Mouse (Mus musculus) v-Abl transformed pro-B cells (cell line): ENCODE measurements around the gene Ptf1a.

Source experiments
- in situ Hi-C, 2 experiments: fragments of 400-800 bp; cut with MboI; formaldehyde crosslinking; loops; one replicate each; pipeline ENCODE4 v1.15.1; 2025; ENCODE audit not compliant: unreplicated experiment in 2 of 2

Ptf1a gene

GRCm38 (mm10) chr2:19449308-19449707 lies 3.8 kb downstream of the Ptf1a start:
- in situ Hi-C loops, result no loop called here

- in situ Hi-C loops, result no loop called here
Observed at GRCm38 (mm10) chr2:19452531-19453055, 7.1 kb downstream of the Ptf1a start.

DNA sequence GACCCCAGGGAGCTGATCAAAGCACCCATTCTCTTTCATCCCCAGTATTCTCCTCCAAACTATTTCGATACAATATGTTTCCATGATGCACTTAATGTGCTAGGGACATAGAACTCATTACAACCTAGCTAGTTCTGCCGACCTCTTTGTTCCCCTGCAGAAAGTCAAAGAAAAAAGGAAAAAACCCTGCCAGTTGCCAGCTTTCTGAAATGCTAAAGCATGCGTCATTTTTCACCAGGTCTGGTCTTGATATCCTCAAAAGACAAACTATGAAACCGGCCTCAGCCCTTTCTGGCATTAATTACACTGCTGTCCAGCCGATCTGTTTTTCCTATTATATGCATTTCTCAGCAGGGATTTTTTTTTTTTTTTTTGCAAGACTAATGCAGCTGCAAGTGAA lies 9.8 kb downstream of the Ptf1a start:
- in situ Hi-C loops, result no loop called here

DNA sequence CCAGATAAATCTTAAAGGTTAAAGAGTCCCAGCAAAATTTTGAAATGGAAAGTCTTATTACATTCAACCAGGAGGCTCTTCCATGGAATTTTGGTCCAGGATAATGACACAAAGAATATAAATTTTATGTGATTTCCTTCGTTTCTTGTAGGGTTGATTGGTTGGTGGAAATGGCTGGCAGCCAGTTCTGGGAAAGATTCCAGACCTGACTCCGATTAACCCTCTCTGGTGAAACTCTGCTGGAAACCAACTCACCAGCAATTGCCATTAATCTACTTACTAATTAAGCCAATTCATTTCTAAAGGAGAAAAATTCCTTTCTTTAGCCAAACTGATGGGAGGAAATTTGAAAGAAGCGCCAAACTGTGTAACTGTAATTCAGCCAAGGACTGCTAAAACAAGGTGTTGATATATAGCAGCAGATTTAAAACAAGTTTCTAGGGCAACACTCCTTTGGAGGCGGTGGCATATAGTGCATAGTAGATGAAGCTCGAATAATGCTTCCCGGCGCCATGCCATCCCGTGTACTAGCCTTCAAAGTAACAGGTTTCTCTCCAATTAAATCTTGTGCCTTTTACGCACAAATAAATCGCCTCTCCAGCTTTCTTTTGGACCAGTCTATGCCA lies 10.5 kb downstream of the Ptf1a start:
- in situ Hi-C loops, result no loop called here

GRCm38 (mm10) chr2:19458785-19459184 lies 13.3 kb downstream of the Ptf1a start:
- in situ Hi-C loops, result no loop called here

DNA sequence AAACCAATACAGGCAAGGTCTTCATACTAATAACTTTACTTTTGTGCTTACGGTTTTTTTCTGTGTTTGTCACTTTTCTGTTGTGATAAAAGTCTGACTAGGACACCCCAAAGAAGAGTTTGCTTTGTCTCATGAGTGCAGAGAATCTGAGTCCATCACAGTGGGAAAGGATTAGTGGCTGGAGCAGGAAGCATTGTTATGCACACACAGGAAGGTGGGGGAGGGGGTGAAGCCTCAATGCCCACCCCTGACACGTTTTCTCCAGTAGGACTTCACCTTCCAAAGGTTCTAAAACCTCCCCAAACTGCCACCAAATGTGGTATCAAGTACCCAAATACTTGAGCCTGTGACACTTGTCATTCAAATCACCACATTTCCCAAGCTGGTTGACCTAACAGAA lies 16.5 kb downstream of the Ptf1a start:
- in situ Hi-C loops, result no loop called here

- in situ Hi-C loops, result no loop called here
Observed at GRCm38 (mm10) chr2:19490262-19490661, 44.8 kb downstream of the Ptf1a start.
